Mouse (Mus musculus): ENCODE measurements around the gene Rab9b.

The Rab9b gene

GRCm38 (mm10) chrX:136868061-136869040 is at the start of gene Rab9b:
Gene Rab9b (minus strand): TSS chrX:136868755.
- in situ Hi-C loops (cut with MboI; ENCODE audit: low sequenced_read_pairs): no loop called here

DNA sequence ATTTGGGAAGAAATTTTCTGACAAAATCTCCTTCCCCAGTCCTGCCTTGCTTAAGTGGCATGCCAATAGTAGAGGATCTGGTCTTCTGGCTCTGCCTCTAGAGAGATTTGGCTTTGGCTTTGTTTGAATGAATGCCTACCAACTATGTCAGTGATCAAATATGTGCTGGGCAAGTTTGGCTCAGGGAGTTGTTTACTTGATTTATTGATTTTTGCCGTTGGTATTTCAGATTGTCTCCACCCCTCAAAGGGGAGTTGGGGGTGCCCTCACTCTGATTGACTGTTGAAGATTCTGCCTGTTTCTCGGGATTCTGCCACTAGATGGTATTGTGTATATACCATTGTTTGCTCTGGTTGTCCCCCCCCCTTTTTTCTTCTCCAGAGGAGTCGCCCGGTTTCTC is 35.8 kb upstream of the Rab9b start:
- in situ Hi-C loops (cut with MboI; ENCODE audit: low sequenced_read_pairs): no loop called here

DNA sequence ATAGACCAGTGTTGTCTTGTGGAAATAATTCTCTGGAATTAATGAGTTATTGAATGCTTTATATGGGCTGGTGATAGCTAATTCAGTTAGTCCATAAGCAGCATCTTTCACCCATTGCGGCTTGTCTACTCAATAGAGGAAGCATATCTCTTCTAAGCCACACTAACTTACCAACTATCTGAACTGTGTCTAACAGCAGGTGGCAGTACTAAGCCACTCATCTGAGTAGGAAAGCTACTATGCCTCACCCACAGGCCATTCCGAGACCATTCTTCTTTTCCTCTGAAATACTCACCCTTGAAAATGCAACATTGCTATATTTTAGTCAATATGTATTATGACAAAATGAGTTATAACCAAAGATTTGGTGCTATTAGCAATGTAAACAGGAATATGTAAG is 27.2 kb upstream of the Rab9b start:
- in situ Hi-C loops (cut with MboI; ENCODE audit: low sequenced_read_pairs): no loop called here

DNA sequence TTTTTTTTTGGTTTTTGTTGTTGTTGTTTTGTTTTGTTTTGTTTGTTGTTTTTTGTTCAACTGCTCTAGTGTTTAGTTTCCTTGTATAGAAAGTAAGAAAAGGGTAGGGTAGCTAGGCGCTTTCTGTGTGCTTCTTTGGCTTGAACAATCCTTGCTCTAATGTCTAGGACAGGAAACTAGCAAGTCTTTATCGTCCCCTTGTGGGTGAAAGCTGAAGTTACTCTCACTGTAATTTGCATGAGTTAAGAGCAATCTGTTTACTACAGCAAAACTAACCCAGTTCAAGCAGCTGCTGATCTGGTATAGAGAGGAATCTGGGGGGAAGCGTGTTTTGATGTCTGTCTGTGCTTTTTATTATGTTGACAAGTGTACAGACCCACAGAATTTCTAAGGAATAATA is 18.3 kb downstream of the Rab9b start:
- in situ Hi-C loops (cut with MboI; ENCODE audit: low sequenced_read_pairs): no loop called here

GRCm38 (mm10) chrX:136828610-136829009 is 39.9 kb downstream of the Rab9b start:
- in situ Hi-C loops (cut with MboI; ENCODE audit: low sequenced_read_pairs): no loop called here

DNA sequence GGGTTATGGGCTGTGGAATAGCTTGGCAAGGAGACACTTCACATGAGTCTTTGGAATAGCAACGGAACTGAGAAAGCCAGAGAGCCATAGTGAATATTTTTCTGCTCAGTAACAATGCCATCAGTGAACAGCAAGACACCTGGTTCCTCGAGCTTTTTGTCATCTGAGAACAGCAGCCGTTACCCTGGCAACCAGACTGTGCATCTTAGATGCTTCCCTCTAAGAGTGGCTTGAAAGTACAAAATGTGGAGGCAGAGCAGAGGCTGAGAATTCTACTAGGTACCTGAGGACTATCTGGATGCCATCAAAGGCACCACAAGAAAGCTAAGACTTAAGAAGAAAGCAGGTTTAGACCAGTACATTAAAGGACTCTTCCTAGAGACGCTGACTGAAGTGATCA is 43.5 kb downstream of the Rab9b start:
- in situ Hi-C loops (cut with MboI; ENCODE audit: low sequenced_read_pairs): no loop called here

GRCm38 (mm10) chrX:136822371-136822770 is 46.2 kb downstream of the Rab9b start, which contains the start of gene Plp1:
Gene Plp1 (plus strand): TSS chrX:136822671.
- in situ Hi-C loops (cut with MboI; ENCODE audit: low sequenced_read_pairs): no loop called here

- in situ Hi-C loops (cut with MboI; ENCODE audit: low sequenced_read_pairs): no loop called here
These were observed 48.3 kb downstream of the Rab9b start for GRCm38 (mm10) chrX:136820250-136820649.

DNA sequence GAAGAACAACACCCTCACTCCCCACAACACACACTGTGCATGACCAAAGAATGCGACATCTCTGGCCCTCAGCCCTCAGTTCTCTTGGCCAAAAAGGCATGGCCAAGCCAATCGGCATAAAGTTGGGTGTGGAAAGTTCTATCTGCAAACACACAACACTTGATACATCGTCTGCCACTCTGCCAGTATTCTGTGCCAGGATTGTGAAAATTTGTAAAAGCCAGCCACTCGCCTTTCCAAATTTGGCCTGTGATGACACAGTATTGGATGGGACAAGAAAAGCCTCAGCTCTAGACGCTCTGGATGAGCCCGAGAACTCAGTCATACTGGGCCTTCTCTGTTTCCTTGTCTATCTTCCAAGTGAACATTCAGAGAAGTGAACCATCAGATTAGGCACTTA is 48.8 kb downstream of the Rab9b start:
- in situ Hi-C loops (cut with MboI; ENCODE audit: low sequenced_read_pairs): no loop called here

Measured in CH12F3 (cell line).